Mouse (Mus musculus): ENCODE measurements around the gene Tmem248.

DNA sequence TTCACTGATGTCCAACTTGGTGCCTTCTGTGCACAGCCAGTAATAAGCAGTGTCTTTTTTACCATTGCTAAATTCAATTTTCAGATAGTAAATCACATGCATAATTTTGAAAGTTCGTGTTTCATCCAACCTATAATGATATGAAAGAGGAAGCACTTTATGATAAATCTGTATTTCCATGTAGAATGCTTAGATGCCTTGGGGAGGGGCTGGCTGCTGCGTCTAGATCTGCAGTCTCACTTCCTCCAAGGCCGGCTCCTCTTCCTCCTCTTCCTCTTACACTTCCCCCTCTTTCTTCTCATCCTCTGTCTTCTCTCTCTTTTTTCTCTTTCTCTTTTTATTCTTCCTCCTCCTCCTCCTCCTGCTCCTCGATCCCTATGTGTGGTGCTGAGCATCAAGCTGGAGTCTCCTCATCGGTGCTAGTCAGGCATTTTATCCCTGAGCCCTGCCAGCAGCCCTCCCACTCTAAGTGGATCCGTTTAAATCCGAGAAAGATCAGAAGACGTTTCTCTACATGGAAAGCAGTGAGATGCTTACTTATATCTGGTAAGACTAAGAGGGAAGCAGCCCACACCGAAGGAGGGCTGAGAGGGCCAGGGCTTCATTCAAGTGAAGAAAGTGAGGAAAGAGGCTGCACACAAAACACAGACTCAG is 66.3 kb downstream of the Tmem248 start:
- no peak for TF ChIP-seq GATA1 (IDR thresholded peaks at IDR 0.05; ENCODE audit: borderline replicate concordance, low read length)
- no peak for TF ChIP-seq CTCF (IDR thresholded peaks at IDR 0.05; ENCODE audit: low read depth, low read length)
